Mouse (Mus musculus) cortical plate, adult 2 months (tissue): Measurements from ENCODE around the gene Myrfl. TPM values are rescaled to one million over a fixed set of nuclear protein-coding genes. Genes with fewer than 3 reads are reported as not detected.

Experiments used
- H3K27ac ChIP-seq: fragments of 200-500 bp; 2 replicates; pipeline ENCODE4 v1.5.1; 2012; ENCODE audit warnings: low read length, control low read depth, inconsistent platforms; ENCODE audit not compliant: insufficient read depth
- H3K4me1 ChIP-seq: fragments of 200-500 bp; 2 replicates; pipeline ENCODE4 v1.6.1; 2011; ENCODE audit warnings: low read length; ENCODE audit not compliant: control insufficient read depth, insufficient read depth
- H3K4me3 ChIP-seq: fragments of 200-500 bp; 2 replicates; pipeline ENCODE4 v1.5.1; 2011; ENCODE audit warnings: mild to moderate bottlenecking, low read length, control low read depth; ENCODE audit not compliant: insufficient read depth
- CTCF ChIP-seq: fragments of 200-500 bp; IDR thresholded peaks from 2 replicates; pipeline ENCODE4 v1.5.1; 2011; ENCODE audit warnings: mild to moderate bottlenecking, control low read depth, low read length; ENCODE audit not compliant: insufficient read depth; ENCODE audit errors: extremely low read depth
- POLR2A ChIP-seq: fragments of 200-500 bp; IDR thresholded peaks from 2 replicates; pipeline ENCODE4 v1.6.1; 2011; ENCODE audit warnings: mild to moderate bottlenecking, low read length, control low read depth; ENCODE audit not compliant: insufficient read depth; ENCODE audit errors: extremely low read depth
- polyA plus RNA-seq: library from polyadenylated mRNA; depleted of rRNA; stranded (reverse); fragments of >200 nt; gene quantifications from 2 replicates; pipeline ENCODE4 v1.2.3, GENCODE M21; 2012; rRNA removed

The Myrfl gene
- polyA plus RNA-seq, 1 experiment = 0.10 TPM

DNA sequence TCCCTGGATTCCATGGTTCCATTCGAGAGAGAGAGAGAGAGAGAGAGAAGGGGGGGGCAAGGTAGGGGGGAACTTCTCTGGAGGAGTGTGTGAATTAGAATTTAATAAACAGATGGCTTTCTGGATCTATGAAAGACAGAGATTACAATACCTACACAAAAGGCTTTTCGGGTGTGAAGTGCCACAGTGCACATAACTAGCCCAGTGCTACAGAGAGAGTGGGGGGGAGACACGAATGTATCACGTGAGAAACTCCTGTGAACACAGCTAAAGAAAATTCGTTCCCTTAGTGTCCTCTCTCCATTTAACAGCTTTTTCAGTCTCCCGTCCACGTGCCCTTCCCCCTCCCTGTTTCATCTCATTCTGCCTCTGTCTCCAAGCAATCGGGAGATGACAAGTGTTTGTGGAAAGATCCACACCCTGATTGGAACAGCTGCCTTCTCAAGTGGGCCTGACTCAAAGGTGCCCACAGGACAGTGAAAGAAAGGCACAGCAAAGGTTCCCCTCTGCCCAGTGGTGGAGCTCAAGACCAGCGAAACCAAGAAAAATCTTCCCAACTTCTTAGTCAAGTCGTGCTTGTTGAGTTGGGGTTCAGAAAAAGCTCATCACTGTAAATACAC lies 166.6 kb downstream of the Myrfl start:
- TF ChIP-seq POLR2A = no peak
- no peak for TF ChIP-seq CTCF
- Histone ChIP-seq H3K4me1 (no peaks in the 10 kb centered on the region), H3K4me3 (no peak overlapping the region), H3K27ac (no peak overlapping the region)

- TF ChIP-seq CTCF = no peak
- TF ChIP-seq POLR2A = no peak
- no peak overlapping the region for H3K27ac ChIP-seq
- no peak overlapping the region for H3K4me3 ChIP-seq
- H3K4me1 ChIP-seq = no peaks in the 10 kb centered on the region
Observed at GRCm38 (mm10) chr10:116728860-116729259, 167.9 kb downstream of the Myrfl start.

GRCm38 (mm10) chr10:116727702-116728298 lies 168.9 kb downstream of the Myrfl start:
- H3K4me1 ChIP-seq = no peaks in the 10 kb centered on the region
- H3K4me3 ChIP-seq = no peak overlapping the region
- TF ChIP-seq CTCF = no peak
- no peak for TF ChIP-seq POLR2A
- H3K27ac ChIP-seq = no peak overlapping the region

Other genes starting within 250 kb of the Myrfl start
- gene Rab3ip, start 53.9 kb upstream of the Myrfl start, polyA plus RNA-seq = 36.1 and 38.7 TPM in 2 replicates
- not detected in 2 replicates for gene Gm10271, start 75.7 kb upstream of the Myrfl start, polyA plus RNA-seq
- gene Best3, start 89.4 kb upstream of the Myrfl start, polyA plus RNA-seq = 0.04 and 0.34 TPM in 2 replicates
- gene Lrrc10, start 148.4 kb upstream of the Myrfl start, polyA plus RNA-seq = 0.19 and 0.32 TPM in 2 replicates
- 137 and 138 TPM in 2 replicates for gene Cct2, start 166.9 kb upstream of the Myrfl start, polyA plus RNA-seq